Mouse (Mus musculus): ENCODE measurements around the gene Sdk2.

DNA sequence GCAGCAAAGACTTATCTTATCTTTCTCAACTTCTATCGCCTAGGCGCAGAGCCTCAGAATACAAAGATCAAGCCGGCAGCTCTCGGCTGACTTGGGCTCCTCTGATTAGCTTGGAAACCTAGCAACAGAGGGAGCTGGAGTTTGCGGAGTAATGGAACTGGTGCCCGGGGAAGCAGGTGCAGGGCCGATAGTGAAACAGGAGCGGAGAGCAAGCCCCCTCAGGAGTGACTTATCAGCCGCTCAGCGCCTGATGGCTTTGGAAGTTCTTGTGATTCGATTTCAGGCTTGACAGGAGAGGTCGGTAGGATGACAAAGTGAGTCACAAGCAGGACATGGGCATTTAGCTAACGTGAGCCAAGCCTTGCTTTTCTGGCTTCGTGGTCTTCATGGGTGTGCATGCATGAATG is 267.8 kb downstream of the Sdk2 start:
- TF ChIP-seq CTCF (IDR thresholded peaks at IDR 0.05; ENCODE audit: borderline replicate concordance, extremely low read depth, insufficient read depth, insufficient read length), result no peak
- no peak for TF ChIP-seq POLR2A (IDR thresholded peaks at IDR 0.05; ENCODE audit: borderline replicate concordance, extremely low read depth, insufficient read depth, insufficient read length, poor library complexity, severe bottlenecking)
